26 mouse cellular contexts compared by ENCODE assay signal in genomic region chr7:114058927-114059441, GRCm38 (mm10). TPM values are rescaled to one million over a fixed set of nuclear protein-coding genes. Genes with fewer than 3 reads are reported as not detected.
DNase-seq lines count a peak whose midpoint lies in the region; ATAC-seq and TF ChIP-seq lines count a peak whose summit lies in the region.
"Had no signal": no experiment of that assay in that cellular context is flagged by ENCODE, and none has a peak within 500 bp of the region (broad histone marks: within the 10 kb centered on the region; RNA-seq: fewer than 3 reads in every experiment).

No protein-coding gene starts in this region.

- DNase-seq in forebrain, embryonic 10.5 days (ENCODE audit: extremely low spot score, low spot score), result no peak
- DNase-seq in layer of hippocampus, adult 2 months (ENCODE audit: low spot score in 2 of 2), result no peak
- no peak for DNase-seq in layer of hippocampus, postnatal 36 days
- DNase-seq in forebrain, postnatal 0 days, result peak; percentile 56
- no peak for DNase-seq in adrenal gland, postnatal 36 days
- DNase-seq: adrenal gland, adult 2 months; adrenal gland, postnatal 14 days; cerebellum, adult 18-20 months; cerebellum, adult 9-10 months; cerebellum, postnatal 14 days; gastrocnemius, postnatal 25 days; heart, adult 18-20 months; heart, postnatal 10 days; heart, postnatal 36 days had no signal

- H3K9me3 ChIP-seq in forebrain, embryonic 15.5 days, result no peaks in the 10 kb centered on the region
- H3K9me3 ChIP-seq in forebrain, embryonic 10.5 days, result no peaks in the 10 kb centered on the region
- no peaks in the 10 kb centered on the region for H3K9me3 ChIP-seq in midbrain, embryonic 16.5 days (replicated peaks; ENCODE audit: control insufficient read depth, low read length, poor library complexity, severe bottlenecking)
- H3K9me3 ChIP-seq in midbrain, embryonic 13.5 days, result no peaks in the 10 kb centered on the region
- no peaks in the 10 kb centered on the region for H3K9me3 ChIP-seq in forebrain, postnatal 0 days (ENCODE audit: low read length)
- H3K9me3 ChIP-seq: embryonic facial prominence, embryonic 12.5 days; embryonic facial prominence, embryonic 15.5 days; heart, embryonic 12.5 days; heart, embryonic 15.5 days; hindbrain, embryonic 10.5 days had no signal

- H3K4me1 ChIP-seq in forebrain, embryonic 15.5 days, result peaks cover 17% of the 10 kb centered on the region; the same call in 1 of the 2 replicates
- H3K4me1 ChIP-seq in forebrain, embryonic 10.5 days, result 0 out of 2 replicates have a peak, but pooled peaks cover 3% of the 10 kb centered on the region
- H3K4me1 ChIP-seq in midbrain, embryonic 16.5 days (ENCODE audit: control insufficient read depth, insufficient read depth, low read length), result peaks cover 2% of the 10 kb centered on the region; the same call in 1 of the 2 replicates
- peaks cover 7% of the 10 kb centered on the region for H3K4me1 ChIP-seq in midbrain, embryonic 13.5 days (replicated peaks)
- no peaks in the 10 kb centered on the region for H3K4me1 ChIP-seq in forebrain, postnatal 0 days (ENCODE audit: insufficient read depth)

- WGBS in forebrain, embryonic 15.5 days, result 75% methylated on average over 6 of the region's 6 CpGs
- 93% methylated on average over 6 of the region's 6 CpGs for WGBS in forebrain, embryonic 10.5 days
- WGBS in midbrain, embryonic 16.5 days, result 61% methylated on average over 6 of the region's 6 CpGs
- 75% methylated on average over 6 of the region's 6 CpGs for WGBS in midbrain, embryonic 13.5 days
- 58% methylated on average over 6 of the region's 6 CpGs for WGBS in forebrain, postnatal 0 days

- no peak overlapping the region for H3K4me3 ChIP-seq in forebrain, embryonic 15.5 days
- H3K4me3 ChIP-seq in forebrain, embryonic 10.5 days, result no peak overlapping the region
- H3K4me3 ChIP-seq in layer of hippocampus, adult 2 months, result no peak overlapping the region; the same call in 1 of the 2 replicates
- no peak overlapping the region for H3K4me3 ChIP-seq in midbrain, embryonic 16.5 days (ENCODE audit: low read depth, low read length)
- no peak overlapping the region for H3K4me3 ChIP-seq in midbrain, embryonic 13.5 days (replicated peaks)
- H3K4me3 ChIP-seq in forebrain, postnatal 0 days (ENCODE audit: low read depth, low read length), result no peak overlapping the region
- H3K4me3 ChIP-seq: embryonic facial prominence, embryonic 12.5 days; embryonic facial prominence, embryonic 15.5 days; heart, embryonic 12.5 days; heart, embryonic 15.5 days; hindbrain, embryonic 10.5 days had no signal

- no peak overlapping the region for H3K9ac ChIP-seq in forebrain, embryonic 15.5 days (replicated peaks)
- no peak overlapping the region for H3K9ac ChIP-seq in midbrain, embryonic 16.5 days (ENCODE audit: low read depth, low read length)
- no peak overlapping the region for H3K9ac ChIP-seq in midbrain, embryonic 13.5 days (replicated peaks)
- H3K9ac ChIP-seq in forebrain, postnatal 0 days, result no peak overlapping the region
- H3K9ac ChIP-seq: embryonic facial prominence, embryonic 12.5 days; embryonic facial prominence, embryonic 15.5 days; heart, embryonic 12.5 days; heart, embryonic 15.5 days; hindbrain, embryonic 14.5 days had no signal

- ATAC-seq in forebrain, embryonic 15.5 days (replicated peaks), result peak; percentile 29; the same call in 1 of the 2 replicates
- peak; percentile 66 for ATAC-seq in midbrain, embryonic 16.5 days
- no peak for ATAC-seq in midbrain, embryonic 13.5 days
- ATAC-seq in forebrain, postnatal 0 days, result peak; percentile 75
- ATAC-seq: CD4-positive, CD25-positive, alpha-beta regulatory T cell, adult 4 months; intestine, postnatal 0 days had no signal

- H3K27ac ChIP-seq in forebrain, embryonic 15.5 days (replicated peaks), result peak overlapping the region; percentile 85
- no peak overlapping the region for H3K27ac ChIP-seq in forebrain, embryonic 10.5 days
- H3K27ac ChIP-seq in layer of hippocampus, adult 2 months, result peak overlapping the region; percentile 82
- H3K27ac ChIP-seq in midbrain, embryonic 16.5 days (ENCODE audit: low read length), result 0 out of 2 replicates have a peak overlapping the region, but pooled peaks have one; percentile 31
- no peak overlapping the region for H3K27ac ChIP-seq in midbrain, embryonic 13.5 days
- peak overlapping the region; percentile 71 for H3K27ac ChIP-seq in forebrain, postnatal 0 days (ENCODE audit: low read depth, low read length)
- H3K27ac ChIP-seq: embryonic facial prominence, embryonic 12.5 days; embryonic facial prominence, embryonic 15.5 days; heart, embryonic 15.5 days; hindbrain, embryonic 10.5 days; hindbrain, embryonic 14.5 days had no signal

- 0 out of 2 replicates have a peak, but pooled peaks have one; percentile 3 for TF ChIP-seq CTCF in layer of hippocampus, adult 2 months (conservative IDR thresholded peaks at IDR 0.05)
- peak; percentile 15; the same call in 1 of the 2 replicates for TF ChIP-seq CTCF in forebrain, postnatal 0 days (IDR thresholded peaks at IDR 0.05; ENCODE audit: low read depth)

- no peak overlapping the region for H3K4me2 ChIP-seq in forebrain, embryonic 15.5 days (replicated peaks)
- no peak overlapping the region for H3K4me2 ChIP-seq in midbrain, embryonic 16.5 days (ENCODE audit: low read length)
- no peak overlapping the region for H3K4me2 ChIP-seq in midbrain, embryonic 13.5 days (replicated peaks)
- H3K4me2 ChIP-seq in forebrain, postnatal 0 days (ENCODE audit: low read depth), result no peak overlapping the region; the same call in 1 of the 2 replicates
- H3K4me2 ChIP-seq: embryonic facial prominence, embryonic 12.5 days; embryonic facial prominence, embryonic 15.5 days; heart, embryonic 12.5 days; heart, embryonic 15.5 days; hindbrain, embryonic 14.5 days had no signal

- no peaks in the 10 kb centered on the region for H3K27me3 ChIP-seq in forebrain, embryonic 15.5 days
- H3K27me3 ChIP-seq in forebrain, embryonic 10.5 days (ENCODE audit: poor library complexity, severe bottlenecking), result no peaks in the 10 kb centered on the region
- H3K27me3 ChIP-seq in midbrain, embryonic 16.5 days (ENCODE audit: control insufficient read depth, insufficient read depth, low read depth, low read length), result no peaks in the 10 kb centered on the region
- H3K27me3 ChIP-seq in midbrain, embryonic 13.5 days, result no peaks in the 10 kb centered on the region
- no peaks in the 10 kb centered on the region for H3K27me3 ChIP-seq in forebrain, postnatal 0 days (ENCODE audit: insufficient read depth, low read length)
- H3K27me3 ChIP-seq: embryonic facial prominence, embryonic 12.5 days; embryonic facial prominence, embryonic 15.5 days; heart, embryonic 12.5 days; heart, embryonic 15.5 days had no signal

- H3K36me3 ChIP-seq in forebrain, embryonic 15.5 days, result no peaks in the 10 kb centered on the region
- peaks cover 8% of the 10 kb centered on the region; the same call in 1 of the 2 replicates for H3K36me3 ChIP-seq in forebrain, embryonic 10.5 days (replicated peaks)
- no peaks in the 10 kb centered on the region for H3K36me3 ChIP-seq in midbrain, embryonic 16.5 days (ENCODE audit: control insufficient read depth, insufficient read depth, low read length)
- no peaks in the 10 kb centered on the region; the same call in 1 of the 2 replicates for H3K36me3 ChIP-seq in midbrain, embryonic 13.5 days
- H3K36me3 ChIP-seq in forebrain, postnatal 0 days (ENCODE audit: insufficient read depth), result 0 out of 2 replicates have a peak, but pooled peaks cover 4% of the 10 kb centered on the region
- H3K36me3 ChIP-seq: embryonic facial prominence, embryonic 15.5 days had no signal

RNA-seq across cellular contexts. Expression of gene Rras2, which starts 58.6 kb away (rescaled TPM):
- polyA plus RNA-seq in forebrain, embryonic 15.5 days (2015; fragmentation: Nextera tagmentation; extraction: Ambion mirVana), result 23.1 and 23.7 TPM in 2 replicates
- polyA plus RNA-seq in forebrain, embryonic 10.5 days (2016; fragmentation: Nextera tagmentation; extraction: Ambion mirVana), result 23.7 and 27.3 TPM in 2 replicates
- total RNA-seq in layer of hippocampus, adult 2 months (2021), result 10 to 100 TPM; 26.0 to 27.6 TPM
- total RNA-seq in layer of hippocampus, postnatal 36 days (2021), result 10 to 100 TPM; 30.6 to 33.9 TPM
- polyA plus RNA-seq in midbrain, embryonic 16.5 days (2015; fragmentation: Nextera tagmentation; extraction: Ambion mirVana), result 24.7 and 26.8 TPM in 2 replicates
- 18.6 and 21.6 TPM in 2 replicates for polyA plus RNA-seq in midbrain, embryonic 13.5 days (2015; fragmentation: Nextera tagmentation; extraction: Ambion mirVana)
- total RNA-seq in forebrain, postnatal 0 days (2014; rRNA removed), result 56.6 and 69.6 TPM in 2 replicates
- polyA plus RNA-seq in forebrain, postnatal 0 days (2015; fragmentation: Nextera tagmentation; extraction: Ambion mirVana), result 34.4 and 35.0 TPM in 2 replicates
- total RNA-seq in adrenal gland, postnatal 36 days (2021), result 10 to 100 TPM; 27.5 to 39.3 TPM
- total RNA-seq: MEL had no signal

Comparison
In these comparisons a context has a peak if more than half of its experiments do, and no peak if none do; other contexts are left out.
1. H3K27ac ChIP-seq: peak in forebrain, embryonic 15.5 days (single experiment), layer of hippocampus, adult 2 months (single experiment), midbrain, embryonic 16.5 days (single experiment) and forebrain, postnatal 0 days (single experiment); none in forebrain, embryonic 10.5 days (single experiment) and midbrain, embryonic 13.5 days (single experiment).